Mouse (Mus musculus) CH12.LX (cell line): ENCODE measurements around the gene Mat2b. TPM values are rescaled to one million over a fixed set of nuclear protein-coding genes. Genes with fewer than 3 reads are reported as not detected.
A peak's percentile ranks its signal among the peaks of the same experiment; 100 is the strongest.

Experiments used
- DNase-seq: peaks from one replicate; pipeline ENCODE4 v3.0.0-alpha.2; 2013; ENCODE audit errors: extremely low read depth
- H3K27ac ChIP-seq: 2 replicates; pipeline ENCODE4 v1.5.1; 2012; ENCODE audit warnings: low read depth, mild to moderate bottlenecking, control low read depth, moderate library complexity; ENCODE audit not compliant: insufficient read depth
- H3K27me3 ChIP-seq: replicated peaks from 2 replicates; pipeline ENCODE3; 2012; ENCODE audit warnings: inconsistent platforms
- H3K36me3 ChIP-seq, 2 experiments: replicated peaks in 1 of 2; 2 replicates each; pipeline versions ENCODE3 to v1.6.1; 2012; ENCODE audit warnings: inconsistent platforms in 1 of 2, low read length in 1 of 2, mild to moderate bottlenecking in 1 of 2, mixed read lengths in 1 of 2, moderate library complexity in 1 of 2; ENCODE audit not compliant: control insufficient read depth in 1 of 2, insufficient read depth in 1 of 2
- H3K4me1 ChIP-seq, 2 experiments: 2 replicates each; pipeline ENCODE4 v1.6.1; 2012; ENCODE audit warnings: inconsistent platforms in 1 of 2, moderate library complexity in 1 of 2; ENCODE audit not compliant: insufficient read depth in 2 of 2, control insufficient read depth in 1 of 2
- H3K4me2 ChIP-seq: 2 replicates; pipeline ENCODE4 v1.6.1; 2012; ENCODE audit warnings: low read depth, mild to moderate bottlenecking, control low read depth; ENCODE audit not compliant: poor library complexity, insufficient read depth, severe bottlenecking
- H3K4me3 ChIP-seq, 3 experiments: fragments of 150-350 bp in 1 of 3; sonication (generic) in 1 of 3; replicated peaks in 1 of 3; 2 replicates each; pipeline versions ENCODE3 to v1.5.1; 2011 to 2012; ENCODE audit warnings: low read depth in 2 of 3, low read length in 2 of 3, mild to moderate bottlenecking in 2 of 3, moderate library complexity in 2 of 3, control low read depth in 1 of 3, improper control_type of control experiment in 1 of 3, inconsistent platforms in 1 of 3, mixed read lengths in 1 of 3; ENCODE audit not compliant: poor library complexity in 1 of 3
- H3K79me2 ChIP-seq: replicated peaks from 2 replicates; pipeline ENCODE4 v1.6.1; 2012; ENCODE audit warnings: mild to moderate bottlenecking, moderate library complexity; ENCODE audit not compliant: control insufficient read depth, poor library complexity, insufficient read depth, severe bottlenecking; ENCODE audit errors: extremely low read depth
- H3K9ac ChIP-seq: 2 replicates; pipeline ENCODE4 v1.6.1; 2012; ENCODE audit warnings: low read depth, mild to moderate bottlenecking, control low read depth, moderate library complexity; ENCODE audit not compliant: insufficient read depth
- H3K9me3 ChIP-seq: replicated peaks from 2 replicates; pipeline ENCODE3; 2012; ENCODE audit warnings: low read length, inconsistent platforms, mixed read lengths
- BHLHE40 ChIP-seq: IDR thresholded peaks from 2 replicates; pipeline ENCODE4 v1.6.1; 2011; ENCODE audit warnings: mild to moderate bottlenecking, low read depth, low read length, improper control_type of control experiment
- CHD2 ChIP-seq: IDR thresholded peaks from 2 replicates; pipeline ENCODE4 v1.6.1; 2011; ENCODE audit warnings: low read length, improper control_type of control experiment
- CTCF ChIP-seq, 2 experiments: IDR thresholded peaks in 1 of 2; conservative IDR thresholded peaks in 1 of 2; 2 replicates each; pipeline ENCODE4 v1.5.1; 2011 to 2012; ENCODE audit warnings: low read depth in 2 of 2, low read length in 2 of 2, improper control_type of control experiment in 1 of 2, inconsistent platforms in 1 of 2, mild to moderate bottlenecking in 1 of 2, moderate library complexity in 1 of 2
- EP300 ChIP-seq: IDR thresholded peaks from 2 replicates; pipeline ENCODE4 v1.6.1; 2011; ENCODE audit warnings: low read length, improper control_type of control experiment
- ETS1 ChIP-seq: conservative IDR thresholded peaks from 2 replicates; pipeline ENCODE4 v1.6.1; 2012; ENCODE audit warnings: low read depth, mild to moderate bottlenecking, inconsistent platforms, low read length, improper control_type of control experiment, moderate library complexity
- IRF4 ChIP-seq: IDR thresholded peaks from 2 replicates; pipeline ENCODE4 v1.6.1; 2014; ENCODE audit warnings: low read depth, mild to moderate bottlenecking, inconsistent platforms, low read length, improper control_type of control experiment
- JUN ChIP-seq: IDR thresholded peaks from 2 replicates; pipeline ENCODE4 v1.6.1; 2011; ENCODE audit warnings: low read depth, mild to moderate bottlenecking, low read length, improper control_type of control experiment, moderate library complexity; ENCODE audit not compliant: insufficient read depth
- KAT2A ChIP-seq: IDR thresholded peaks from 2 replicates; pipeline ENCODE4 v1.6.1; 2012; ENCODE audit warnings: low read length, improper control_type of control experiment, inconsistent platforms; ENCODE audit not compliant: insufficient replicate concordance
- MAFK ChIP-seq: IDR thresholded peaks from 2 replicates; pipeline ENCODE4 v1.6.1; 2011; ENCODE audit warnings: low read length, improper control_type of control experiment; ENCODE audit not compliant: insufficient replicate concordance
- MAX ChIP-seq: IDR thresholded peaks from 2 replicates; pipeline ENCODE4 v1.6.1; 2011; ENCODE audit warnings: low read length, improper control_type of control experiment
- MAZ ChIP-seq: IDR thresholded peaks from 2 replicates; pipeline ENCODE4 v1.6.1; 2012; ENCODE audit warnings: low read depth, mild to moderate bottlenecking, inconsistent platforms, low read length, improper control_type of control experiment, moderate library complexity
- MEF2A ChIP-seq: IDR thresholded peaks from 2 replicates; pipeline ENCODE4 v1.6.1; 2014; ENCODE audit warnings: low read depth, mild to moderate bottlenecking, inconsistent platforms, low read length, improper control_type of control experiment, borderline replicate concordance
- MXI1 ChIP-seq: IDR thresholded peaks from 2 replicates; pipeline ENCODE4 v1.6.1; 2011; ENCODE audit warnings: mild to moderate bottlenecking, low read depth, low read length, improper control_type of control experiment
- NELFE ChIP-seq: IDR thresholded peaks from 2 replicates; pipeline ENCODE4 v1.6.1; 2011; ENCODE audit warnings: low read depth, low read length, improper control_type of control experiment
- NRF1 ChIP-seq: IDR thresholded peaks from 2 replicates; pipeline ENCODE4 v1.6.1; 2014; ENCODE audit warnings: low read depth, mild to moderate bottlenecking, inconsistent platforms, low read length, improper control_type of control experiment, moderate library complexity
- PAX5 ChIP-seq: IDR thresholded peaks from 2 replicates; pipeline ENCODE4 v1.6.1; 2012; ENCODE audit warnings: low read length, inconsistent platforms, mixed read lengths
- POLR2A ChIP-seq: IDR thresholded peaks from 2 replicates; pipeline ENCODE4 v1.6.1; 2011; ENCODE audit warnings: low read depth, mild to moderate bottlenecking, improper control_type of control experiment, low read length
- POLR2AphosphoS2 ChIP-seq: IDR thresholded peaks from 2 replicates; pipeline ENCODE4 v1.6.1; 2011; ENCODE audit warnings: low read depth, low read length, improper control_type of control experiment
- RCOR1 ChIP-seq: conservative IDR thresholded peaks from 2 replicates; pipeline ENCODE4 v1.6.1; 2012; ENCODE audit warnings: low read depth, mild to moderate bottlenecking, inconsistent platforms, low read length, improper control_type of control experiment
- SIN3A ChIP-seq: IDR thresholded peaks from 2 replicates; pipeline ENCODE4 v1.6.1; 2012; ENCODE audit warnings: low read length, improper control_type of control experiment, inconsistent platforms
- TBP ChIP-seq: conservative IDR thresholded peaks from 2 replicates; pipeline ENCODE4 v1.6.1; 2011; ENCODE audit warnings: low read depth, low read length, improper control_type of control experiment
- TCF12 ChIP-seq: IDR thresholded peaks from 2 replicates; pipeline ENCODE4 v1.6.1; 2014; ENCODE audit warnings: low read depth, mild to moderate bottlenecking, inconsistent platforms, low read length, improper control_type of control experiment
- USF2 ChIP-seq: conservative IDR thresholded peaks from 2 replicates; pipeline ENCODE4 v1.6.1; 2011; ENCODE audit warnings: low read depth, low read length, improper control_type of control experiment
- ZC3H11A ChIP-seq: IDR thresholded peaks from 2 replicates; pipeline ENCODE4 v1.6.1; 2012; ENCODE audit warnings: low read depth, mild to moderate bottlenecking, inconsistent platforms, low read length, improper control_type of control experiment
- ZMIZ1 ChIP-seq: IDR thresholded peaks from 2 replicates; pipeline ENCODE4 v1.6.1; 2012; ENCODE audit warnings: low read depth, mild to moderate bottlenecking, inconsistent platforms, low read length, improper control_type of control experiment
- ZNF384 ChIP-seq: IDR thresholded peaks from 2 replicates; pipeline ENCODE4 v1.6.1; 2012; ENCODE audit warnings: low read depth, low read length, improper control_type of control experiment, inconsistent platforms
- dilution Hi-C: fragments of 300-500 bp; cut with MboI; formaldehyde crosslinking; loops from 2 replicates; pipeline ENCODE4 v1.14.3; 2020; ENCODE audit warnings: low sequenced_read_pairs; ENCODE audit not compliant: extremely low pct_unique_long_range_greater_than_20kb, extremely low pct_ligation_motif_present
- in situ Hi-C: fragments of 300-500 bp; cut with MboI; formaldehyde crosslinking; loops from 3 replicates; pipeline ENCODE4 v1.14.3; 2019; ENCODE audit warnings: low sequenced_read_pairs, low pct_ligation_motif_present, low pct_unique_long_range_greater_than_20kb, mixed read lengths
- polyA plus RNA-seq: library from polyadenylated mRNA; unstranded; fragments of >175 nt; gene quantifications from 2 replicates; pipeline ENCODE4 v1.2.1, GENCODE M21; 2012; ENCODE audit warnings: low read depth; ENCODE audit not compliant: insufficient read length
- total RNA-seq, 2 experiments: library from RNA; depleted of rRNA; stranded (reverse); fragments of 300-350 nt in 1 of 2; fragments of >200 nt in 1 of 2; gene quantifications; 2 replicates each; pipeline ENCODE4 v1.2.3; 2012 to 2014

Gene Mat2b
- total and polyA plus RNA-seq, 3 experiments, result 71.3 to 122 (median 100) TPM

DNA sequence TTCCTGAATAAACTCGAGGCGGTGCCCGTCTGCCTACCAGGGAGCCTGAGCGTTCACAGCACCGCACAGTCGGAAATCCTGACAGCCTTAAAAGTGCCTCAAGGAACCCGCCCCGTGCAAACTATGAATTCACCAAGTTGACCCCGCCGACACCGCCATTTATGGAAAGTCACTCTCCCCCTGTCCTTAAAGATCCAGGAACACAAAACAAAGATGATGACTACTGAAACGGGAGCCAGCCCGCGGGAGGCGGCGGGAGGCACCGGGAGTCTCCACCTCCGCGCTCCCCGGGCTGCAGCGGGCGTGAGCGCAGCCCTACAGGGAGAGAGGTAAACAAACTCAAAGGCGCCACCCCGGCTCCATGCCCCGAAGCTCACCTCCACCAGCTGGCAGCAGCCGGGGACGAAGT lies 2.9 kb downstream of the Mat2b start:
- dilution Hi-C loops, result no loop called here

DNA sequence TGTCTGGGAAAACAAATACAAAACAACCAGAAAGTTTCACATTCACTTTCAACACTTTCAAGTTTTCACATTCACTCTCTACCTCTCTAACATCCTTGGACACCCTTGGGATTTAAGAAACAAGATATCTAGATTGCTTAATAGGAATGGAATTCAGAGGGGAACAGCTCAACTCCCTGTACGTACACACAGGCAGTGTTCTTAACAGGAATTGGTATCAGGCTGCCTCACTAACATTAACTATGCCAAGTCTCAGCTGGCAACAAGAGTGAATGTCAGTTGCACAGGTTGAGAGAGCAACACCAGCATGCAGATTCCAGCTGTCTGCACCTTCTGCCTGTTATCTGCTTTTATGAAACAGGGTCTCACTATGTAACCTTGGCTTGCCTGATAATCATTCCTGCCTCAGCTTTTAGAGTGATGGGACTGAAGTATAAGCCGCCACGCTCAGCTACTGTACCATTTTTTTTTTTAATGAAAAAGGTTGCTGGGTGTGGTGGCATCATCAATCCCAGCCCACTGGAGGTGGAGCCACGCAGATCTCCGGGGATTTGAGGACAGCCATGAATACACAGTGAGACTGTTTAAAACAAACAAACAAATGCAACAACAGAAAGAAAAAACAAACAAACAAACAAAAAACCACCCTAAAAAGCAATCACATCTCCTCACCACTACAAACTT lies 4.4 kb downstream of the Mat2b start:
- Histone ChIP-seq H3K4me2 (peak overlapping the region; percentile 87; the same call in 1 of the 2 replicates), H3K4me1 (peaks cover 7 to 20% of the 10 kb centered on the region in 2 experiments), H3K4me3 (peak overlapping the region in 2 of 3 experiments; percentile 12 to 89), H3K9ac (no peak overlapping the region), H3K79me2 (peaks cover 49% of the 10 kb centered on the region), H3K9me3 (no peaks in the 10 kb centered on the region), H3K27ac (no peak overlapping the region), H3K36me3 (peaks cover 24 to 42% of the 10 kb centered on the region in 2 experiments), H3K27me3 (no peaks in the 10 kb centered on the region)
- dilution Hi-C loops (no loop called here), in situ Hi-C loops (loop anchor here (10.0 kb wide), 1 partner anchor 64 kb away; the partner anchor contains the start of gene Ccng1)
- no peak for DNase-seq
- no peak for TF ChIP-seq NRF1
- no peak for TF ChIP-seq EP300
- no peak for TF ChIP-seq TBP
- no peak for TF ChIP-seq MXI1
- no peak for TF ChIP-seq ZC3H11A
- no peak for TF ChIP-seq KAT2A
- TF ChIP-seq ETS1, result no peak
- TF ChIP-seq MAX, result no peak
- no peak for TF ChIP-seq CHD2

More for the DNA sequence above, 2.9 kb downstream of the Mat2b start:
- in situ Hi-C loops, result loop anchor here (10.0 kb wide), 1 partner anchor 63 kb away; the partner anchor contains the start of gene Ccng1
- Histone ChIP-seq H3K79me2 (peaks cover 44% of the 10 kb centered on the region), H3K27me3 (no peaks in the 10 kb centered on the region), H3K4me3 (peak overlapping the region; percentile 85 to 93 (median 89)), H3K4me1 (peaks cover 7 to 20% of the 10 kb centered on the region in 2 experiments), H3K4me2 (peak overlapping the region; percentile 87), H3K9ac (peak overlapping the region; percentile 88), H3K9me3 (no peaks in the 10 kb centered on the region), H3K27ac (peak overlapping the region; percentile 21; the same call in 1 of the 2 replicates), H3K36me3 (peaks cover 10 to 29% of the 10 kb centered on the region in 2 experiments)
- peak; percentile 44 for DNase-seq
- TF ChIP-seq CHD2, result no peak
- TF ChIP-seq NRF1, result no peak
- no peak for TF ChIP-seq MEF2A
- no peak for TF ChIP-seq MAZ
- no peak for TF ChIP-seq CTCF (conservative IDR thresholded peaks at IDR 0.05 in 1 of 2, IDR thresholded peaks at IDR 0.05 in 1 of 2; ENCODE audit: low read depth in 2 of 2, low read length in 2 of 2)
- no peak for TF ChIP-seq POLR2A
- no peak for TF ChIP-seq NELFE
- TF ChIP-seq JUN, result no peak
- no peak for TF ChIP-seq PAX5
- TF ChIP-seq TCF12, result no peak
- TF ChIP-seq IRF4, result no peak
- no peak for TF ChIP-seq MAFK
- no peak for TF ChIP-seq SIN3A
- no peak for TF ChIP-seq RCOR1
- TF ChIP-seq USF2, result no peak
- TF ChIP-seq ZMIZ1, result no peak
- no peak for TF ChIP-seq POLR2AphosphoS2
- TF ChIP-seq BHLHE40, result no peak
- TF ChIP-seq ZNF384, result no peak
- TF ChIP-seq, all 38 proteins: peak for 0
